Mouse (Mus musculus): ENCODE measurements at regions not wholly inside any gene's neighbourhood (a gene's known extent, or its start where the extent isn't known, plus 50 kb on each side); places are given as distances from the start of the nearest gene placed in this dataset.

DNA sequence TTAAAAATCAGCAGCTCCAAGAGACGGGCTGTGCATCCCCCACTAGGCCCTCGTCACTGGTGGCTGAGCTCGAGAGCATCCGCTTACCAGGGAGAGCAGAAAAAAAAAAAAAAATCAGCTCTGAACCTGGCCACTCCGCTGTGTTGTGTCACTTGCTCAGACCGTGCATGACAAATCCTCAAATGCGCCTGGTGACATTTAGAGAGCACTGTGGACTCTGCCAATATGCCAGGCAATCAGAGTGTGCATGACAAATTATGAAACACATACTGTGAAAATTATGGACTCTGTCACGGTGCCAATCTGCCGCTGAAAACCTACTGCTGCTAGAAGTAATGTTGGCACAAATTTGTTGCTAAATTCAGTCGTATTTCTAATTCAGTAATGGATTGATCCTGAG, 797.4 kb downstream of the Robo1 start:
- TF ChIP-seq RCOR1 (IDR thresholded peaks at IDR 0.05; ENCODE audit: low read depth, low read length) = no peak

DNA sequence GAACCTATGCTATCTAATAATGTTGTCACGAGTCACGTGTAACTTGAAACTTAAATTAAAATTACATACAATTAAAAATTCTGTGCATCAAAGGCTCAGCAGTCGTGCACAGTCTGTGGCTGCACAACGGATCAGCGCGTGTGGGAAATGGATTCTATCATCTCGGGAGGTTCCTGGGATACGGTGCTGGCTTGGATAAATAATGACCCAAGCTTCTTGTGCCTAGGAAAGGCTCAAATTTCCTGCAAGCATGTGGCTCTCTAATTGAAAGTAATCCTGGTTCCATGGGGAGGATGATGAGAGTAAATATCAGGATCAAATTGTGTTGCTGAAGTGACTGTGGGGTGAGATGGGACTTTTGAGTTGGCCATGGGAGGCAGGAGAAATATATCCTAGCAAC, 792.2 kb downstream of the Robo1 start:
- Histone ChIP-seq H3K27me3 (ENCODE audit: control insufficient read depth in 1 of 2, insufficient read depth in 2 of 2, low read length in 2 of 2) (no peaks in the 10 kb centered on the region), H3K36me3 (ENCODE audit: control insufficient read depth in 1 of 2, insufficient read depth in 2 of 2, low read length in 2 of 2) (no peaks in the 10 kb centered on the region), H3K27ac (ENCODE audit: control insufficient read depth, low read depth, low read length) (no peak overlapping the region), H3K9ac (ENCODE audit: control insufficient read depth, low read depth, low read length, poor library complexity, severe bottlenecking) (no peak overlapping the region), H3K79me2 (ENCODE audit: control insufficient read depth, insufficient read depth, low read length, poor library complexity) (no peaks in the 10 kb centered on the region), H3K4me3 (ENCODE audit: control insufficient read depth in 1 of 2, insufficient read depth in 1 of 2, low read depth in 2 of 2, low read length in 2 of 2) (no peak overlapping the region), H3K9me3 (replicated peaks; ENCODE audit: insufficient read depth, low read length) (no peaks in the 10 kb centered on the region), H3K4me1 (ENCODE audit: control insufficient read depth in 1 of 2, insufficient read depth in 2 of 2, low read length in 2 of 2) (no peaks in the 10 kb centered on the region)
- TF ChIP-seq SIN3A (IDR thresholded peaks at IDR 0.05; ENCODE audit: low read length) = no peak
- no peak for TF ChIP-seq BHLHE40 (IDR thresholded peaks at IDR 0.05; ENCODE audit: borderline replicate concordance, low read depth, low read length)
- no peak for TF ChIP-seq KAT2A (conservative IDR thresholded peaks at IDR 0.05; ENCODE audit: low read depth, low read length)
- TF ChIP-seq GATA1 (IDR thresholded peaks at IDR 0.05; ENCODE audit: low read depth, low read length) = no peak
- no peak for TF ChIP-seq RCOR1 (IDR thresholded peaks at IDR 0.05; ENCODE audit: low read depth, low read length)
- no peak for TF ChIP-seq MYC (IDR thresholded peaks at IDR 0.05; ENCODE audit: low read depth, low read length)
- no peak for TF ChIP-seq USF2 (IDR thresholded peaks at IDR 0.05; ENCODE audit: borderline replicate concordance in 1 of 2, insufficient read depth in 1 of 2, low read depth in 1 of 2, low read length in 2 of 2)
- no peak for TF ChIP-seq MAX (IDR thresholded peaks at IDR 0.05; ENCODE audit: low read length)
- no peak for TF ChIP-seq CTCF (IDR thresholded peaks at IDR 0.05 in 2 of 3, conservative IDR thresholded peaks at IDR 0.05 in 1 of 3; ENCODE audit: control insufficient read depth in 1 of 3, insufficient read depth in 1 of 3, low read depth in 2 of 3, low read length in 3 of 3, poor library complexity in 1 of 3, severe bottlenecking in 1 of 3)
- TF ChIP-seq ZC3H11A (IDR thresholded peaks at IDR 0.05; ENCODE audit: low read depth, low read length) = no peak
- TF ChIP-seq RAD21 (IDR thresholded peaks at IDR 0.05; ENCODE audit: low read depth, low read length) = no peak
- no peak for TF ChIP-seq EP300 (IDR thresholded peaks at IDR 0.05; ENCODE audit: low read depth in 1 of 2, low read length in 2 of 2)
- TF ChIP-seq ELF1 (IDR thresholded peaks at IDR 0.05; ENCODE audit: low read depth, low read length) = no peak
- TF ChIP-seq POLR2AphosphoS2 (IDR thresholded peaks at IDR 0.05; ENCODE audit: low read length) = no peak
- TF ChIP-seq GABPA (IDR thresholded peaks at IDR 0.05; ENCODE audit: low read depth, low read length) = no peak
- no peak for TF ChIP-seq TBP (IDR thresholded peaks at IDR 0.05; ENCODE audit: low read depth, low read length)
- TF ChIP-seq MAFK (IDR thresholded peaks at IDR 0.05; ENCODE audit: borderline replicate concordance, low read depth, low read length) = no peak
- no peak for DNase-seq (ENCODE audit: low read depth, low spot score)

More for the DNA sequence above, 797.4 kb downstream of the Robo1 start:
- no peak overlapping the region for H3K27ac ChIP-seq (ENCODE audit: control insufficient read depth, low read depth, low read length)
- no peaks in the 10 kb centered on the region for H3K79me2 ChIP-seq (ENCODE audit: control insufficient read depth, insufficient read depth, low read length, poor library complexity)
- no peaks in the 10 kb centered on the region for H3K27me3 ChIP-seq (ENCODE audit: control insufficient read depth in 1 of 2, insufficient read depth in 2 of 2, low read length in 2 of 2)
- no peaks in the 10 kb centered on the region for H3K4me1 ChIP-seq (ENCODE audit: control insufficient read depth in 1 of 2, insufficient read depth in 2 of 2, low read length in 2 of 2)
- no peak for DNase-seq (ENCODE audit: low read depth, low spot score)
- no peaks in the 10 kb centered on the region for H3K36me3 ChIP-seq (ENCODE audit: control insufficient read depth in 1 of 2, insufficient read depth in 2 of 2, low read length in 2 of 2)
- no peak overlapping the region for H3K4me3 ChIP-seq (ENCODE audit: control insufficient read depth in 1 of 2, insufficient read depth in 1 of 2, low read depth in 2 of 2, low read length in 2 of 2)
- no peak overlapping the region for H3K9ac ChIP-seq (ENCODE audit: control insufficient read depth, low read depth, low read length, poor library complexity, severe bottlenecking)
- no peaks in the 10 kb centered on the region for H3K9me3 ChIP-seq (replicated peaks; ENCODE audit: insufficient read depth, low read length)

All from MEL (cell line).